Mouse (Mus musculus): ENCODE results near the gene Ywhaq.

The Ywhaq gene

GRCm38 (mm10) chr12:21417100-21418070 lies at the start of gene Ywhaq:
Ywhaq (minus strand) TSS chr12:21417637.
- DNase-seq (ENCODE audit: low spot score), result peak; percentile 99

GRCm38 (mm10) chr12:21463448-21463891 lies 46.0 kb upstream of the Ywhaq start:
- peak; percentile 96 for DNase-seq (ENCODE audit: low spot score)

- peak; percentile 67 for DNase-seq (ENCODE audit: low spot score)
Observed at GRCm38 (mm10) chr12:21462658-21463057, 45.2 kb upstream of the Ywhaq start.

- no peak for DNase-seq (ENCODE audit: low spot score)
Observed at GRCm38 (mm10) chr12:21459681-21460080, 42.2 kb upstream of the Ywhaq start.

DNA sequence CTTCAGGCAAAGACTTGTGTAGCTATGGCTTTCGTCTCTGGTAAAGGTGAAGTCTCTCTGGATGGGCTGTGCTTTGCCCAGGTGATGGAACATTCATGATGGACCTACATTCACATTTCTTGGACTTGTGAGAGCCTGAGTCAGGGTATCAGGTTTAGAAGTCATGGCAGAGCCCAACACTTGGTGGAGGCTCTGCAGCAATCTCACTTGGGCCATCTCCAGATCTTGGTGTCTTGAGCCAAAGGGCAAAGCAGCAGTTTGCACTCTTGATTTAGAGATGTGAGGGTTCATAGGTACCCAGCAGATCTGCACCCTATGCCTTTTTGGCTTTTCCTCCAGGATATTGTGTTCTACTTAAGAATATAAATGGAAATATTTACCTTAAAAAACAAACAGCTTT lies 38.6 kb upstream of the Ywhaq start:
- no peak for DNase-seq (ENCODE audit: low spot score)

- no peak for DNase-seq (ENCODE audit: low spot score)
Observed at GRCm38 (mm10) chr12:21451752-21452151, 34.3 kb upstream of the Ywhaq start.

GRCm38 (mm10) chr12:21451351-21451750 lies 33.9 kb upstream of the Ywhaq start:
- no peak for DNase-seq (ENCODE audit: low spot score)

- no peak for DNase-seq (ENCODE audit: low spot score)
Observed at GRCm38 (mm10) chr12:21443783-21444182, 26.3 kb upstream of the Ywhaq start.

- DNase-seq (ENCODE audit: low spot score), result no peak
Observed at GRCm38 (mm10) chr12:21441870-21442269, 24.4 kb upstream of the Ywhaq start.

- DNase-seq (ENCODE audit: low spot score), result no peak
Observed at GRCm38 (mm10) chr12:21439428-21439827, 22.0 kb upstream of the Ywhaq start.

DNA sequence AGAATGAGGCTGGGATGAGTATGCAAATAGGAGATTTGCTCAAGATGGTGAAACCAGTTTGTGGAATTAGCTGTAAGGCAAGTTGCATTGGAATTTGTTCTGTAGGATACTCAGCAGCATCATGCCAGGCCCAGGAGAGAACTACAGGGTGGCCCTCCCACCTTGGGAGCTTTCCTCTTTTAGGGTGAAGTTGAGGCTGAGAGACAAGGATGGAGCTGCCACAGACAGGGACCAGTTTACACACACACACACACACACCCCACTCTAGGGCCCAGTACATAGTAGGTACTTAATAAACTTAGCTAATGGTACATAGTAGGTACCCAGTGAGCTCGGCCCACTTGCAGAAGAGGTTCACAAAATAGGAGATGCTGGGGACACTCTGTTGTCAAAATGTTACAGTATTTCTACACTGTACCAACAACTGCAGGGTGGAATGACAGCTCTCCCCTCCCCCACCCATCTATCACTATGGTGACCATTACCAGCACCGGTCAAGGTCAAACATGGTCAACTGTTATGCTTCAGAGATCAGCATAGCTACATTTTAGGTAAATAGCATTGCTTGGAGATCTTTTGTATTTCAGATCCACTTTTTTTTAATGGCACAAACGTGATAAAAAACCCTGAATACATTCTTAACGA lies 21.4 kb upstream of the Ywhaq start:
- no peak for DNase-seq (ENCODE audit: low spot score)

- DNase-seq (ENCODE audit: low spot score), result no peak
Observed at GRCm38 (mm10) chr12:21438294-21438693, 20.9 kb upstream of the Ywhaq start.

GRCm38 (mm10) chr12:21431950-21432349 lies 14.5 kb upstream of the Ywhaq start:
- no peak for DNase-seq (ENCODE audit: low spot score)

GRCm38 (mm10) chr12:21431039-21431438 lies 13.6 kb upstream of the Ywhaq start:
- DNase-seq (ENCODE audit: low spot score), result peak; percentile 43

DNA sequence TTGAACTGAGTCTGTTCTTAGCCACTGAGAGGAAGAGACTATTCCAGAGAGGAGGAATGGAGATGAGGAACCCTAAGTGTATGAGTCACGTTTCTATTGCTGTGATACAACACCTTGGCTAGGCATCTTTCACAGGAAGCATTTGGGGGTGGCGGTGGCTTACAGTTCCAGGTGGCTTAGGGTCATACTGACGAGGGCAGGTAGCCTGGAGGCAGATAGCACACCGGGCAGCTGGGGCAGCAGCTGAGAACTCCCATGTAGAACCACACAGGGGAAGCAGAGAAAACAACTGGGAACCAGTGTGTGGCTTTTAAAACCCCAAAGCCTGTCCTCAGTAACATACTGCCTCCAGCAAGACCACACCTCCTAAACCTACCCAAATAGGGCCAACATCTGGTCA lies 12.7 kb upstream of the Ywhaq start:
- DNase-seq (ENCODE audit: low spot score), result no peak

- no peak for DNase-seq (ENCODE audit: low spot score)
Observed at GRCm38 (mm10) chr12:21429021-21429420, 11.6 kb upstream of the Ywhaq start.

GRCm38 (mm10) chr12:21426065-21426940 lies 8.9 kb upstream of the Ywhaq start:
- DNase-seq (ENCODE audit: low spot score), result peak; percentile 78

- peak; percentile 65 for DNase-seq (ENCODE audit: low spot score)
Observed at GRCm38 (mm10) chr12:21424683-21425082, 7.2 kb upstream of the Ywhaq start.

GRCm38 (mm10) chr12:21418621-21419131 lies 1.2 kb upstream of the Ywhaq start:
- peak; percentile 31 for DNase-seq (ENCODE audit: low spot score)

- peak; percentile 16 for DNase-seq (ENCODE audit: low spot score)
Observed at GRCm38 (mm10) chr12:21418083-21418482, 646 bp upstream of the Ywhaq start.

DNA sequence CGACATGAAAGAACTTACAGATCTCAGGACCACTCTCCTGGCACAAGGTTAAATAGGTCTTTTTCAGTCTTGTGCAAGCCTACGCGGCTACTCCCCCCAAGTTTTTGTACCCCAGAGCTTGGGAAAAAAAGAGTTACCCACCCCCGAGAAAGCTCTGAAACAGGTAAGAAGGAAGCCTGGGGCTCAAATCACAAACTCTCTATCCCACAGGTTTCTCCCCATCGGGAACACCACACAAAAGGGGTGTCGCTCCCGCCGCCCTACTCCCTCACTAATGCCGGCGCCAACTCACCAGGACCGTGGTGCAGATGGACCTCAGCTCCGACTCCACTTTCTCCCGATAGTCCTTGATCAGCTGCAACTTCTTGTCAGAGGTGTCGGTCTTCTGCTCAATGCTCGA lies 931 bp downstream of the Ywhaq start:
- peak; percentile 15 for DNase-seq (ENCODE audit: low spot score)

- no peak for DNase-seq (ENCODE audit: low spot score)
Observed at GRCm38 (mm10) chr12:21410620-21411019, 6.8 kb downstream of the Ywhaq start.
